Comparison of ENCODE assay signal across 9 mouse cellular contexts in genomic region chr5:13125241-13125692, GRCm38 (mm10). TPM values are rescaled to one million over a fixed set of nuclear protein-coding genes. Genes with fewer than 3 reads are reported as not detected.
DNase-seq lines count a peak whose midpoint lies in the region; ATAC-seq and TF ChIP-seq lines count a peak whose summit lies in the region.
"Had no signal": no experiment of that assay in that cellular context is flagged by ENCODE, and none has a peak within 500 bp of the region (broad histone marks: within the 10 kb centered on the region; RNA-seq: fewer than 3 reads in every experiment).

Gene Sema3a (plus strand): TSS chr5:13125414.

- H3K27me3 ChIP-seq in heart, embryonic 12.5 days (replicated peaks), result no peaks in the 10 kb centered on the region
- H3K27me3 ChIP-seq in forebrain, embryonic 16.5 days (replicated peaks; ENCODE audit: control insufficient read depth, insufficient read depth, low read length), result no peaks in the 10 kb centered on the region

- no peaks in the 10 kb centered on the region for H3K9me3 ChIP-seq in heart, embryonic 12.5 days (replicated peaks)
- H3K9me3 ChIP-seq in ES-E14 (ENCODE audit: control insufficient read depth, insufficient read depth, low read depth, low read length), result no peaks in the 10 kb centered on the region
- no peaks in the 10 kb centered on the region for H3K9me3 ChIP-seq in forebrain, embryonic 16.5 days (ENCODE audit: control insufficient read depth, low read length)

- no peak within 1 kb of the TSS for H3K4me2 ChIP-seq in heart, embryonic 12.5 days
- no peak within 1 kb of the TSS; the same call in 1 of the 2 replicates for H3K4me2 ChIP-seq in forebrain, embryonic 16.5 days (ENCODE audit: low read length)

- no peaks in the 10 kb centered on the region for H3K36me3 ChIP-seq in heart, embryonic 12.5 days
- H3K36me3 ChIP-seq in ES-E14 (ENCODE audit: control insufficient read depth, insufficient read depth, low read length, poor library complexity, severe bottlenecking), result no peaks in the 10 kb centered on the region
- no peaks in the 10 kb centered on the region for H3K36me3 ChIP-seq in forebrain, embryonic 16.5 days (ENCODE audit: control insufficient read depth, insufficient read depth)

- in situ Hi-C loops in ES-E14 (cut with MboI; ENCODE audit: low sequenced_read_pairs in 2 of 2, unreplicated experiment in 2 of 2), result no loop called here

- H3K27ac ChIP-seq in heart, embryonic 12.5 days (ENCODE audit: poor library complexity, severe bottlenecking), result no peak within 1 kb of the TSS
- no peak within 1 kb of the TSS for H3K27ac ChIP-seq in ES-E14 (ENCODE audit: insufficient read depth, low read depth, low read length, poor library complexity, severe bottlenecking)
- H3K27ac ChIP-seq in forebrain, embryonic 16.5 days (ENCODE audit: low read length), result no peak within 1 kb of the TSS
- H3K27ac ChIP-seq: macrophage had no signal

- H3K4me1 ChIP-seq in heart, embryonic 12.5 days (replicated peaks), result no peaks in the 10 kb centered on the region
- H3K4me1 ChIP-seq in ES-E14 (ENCODE audit: control insufficient read depth in 2 of 2, insufficient read depth in 2 of 2, low read length in 2 of 2, poor library complexity in 1 of 2), result no peaks in the 10 kb centered on the region
- H3K4me1 ChIP-seq in forebrain, embryonic 16.5 days (replicated peaks; ENCODE audit: control insufficient read depth, insufficient read depth, low read length), result no peaks in the 10 kb centered on the region; the same call in 1 of the 2 replicates

- no peak within 1 kb of the TSS for H3K4me3 ChIP-seq in heart, embryonic 12.5 days
- no peak within 1 kb of the TSS for H3K4me3 ChIP-seq in ES-E14 (ENCODE audit: insufficient read depth in 1 of 2, low read depth in 1 of 2, low read length in 2 of 2, poor library complexity in 1 of 2, severe bottlenecking in 1 of 2)
- H3K4me3 ChIP-seq in forebrain, embryonic 16.5 days (replicated peaks; ENCODE audit: low read length), result no peak within 1 kb of the TSS

- DNase-seq in heart, postnatal 14 days, result no peak
- peak; percentile 12 for DNase-seq in ES-E14 (ENCODE audit: low read depth, low spot score)
- peak; percentile 77 for DNase-seq in mesoderm, embryonic 11.5 days (ENCODE audit: low read depth, low spot score)
- no peak for DNase-seq in testis, postnatal 14 days (ENCODE audit: low spot score)
- no peak for DNase-seq in right cerebral cortex, postnatal 14 days
- no peak for DNase-seq in ovary, postnatal 10 days (ENCODE audit: low spot score)

- WGBS in heart, embryonic 12.5 days, result 61% methylated on average over 13 of the region's 13 CpGs
- 48% methylated on average over 13 of the region's 13 CpGs for WGBS in forebrain, embryonic 16.5 days

- no peak for ATAC-seq in heart, embryonic 12.5 days (ENCODE audit: insufficient number of reproducible peaks, low FRiP score)
- ATAC-seq in forebrain, embryonic 16.5 days, result peak; percentile 50; the same call in 1 of the 2 replicates

- no peak within 1 kb of the TSS for H3K9ac ChIP-seq in heart, embryonic 12.5 days
- H3K9ac ChIP-seq in ES-E14 (ENCODE audit: insufficient read depth, low read depth, low read length, poor library complexity, severe bottlenecking), result no peak within 1 kb of the TSS
- H3K9ac ChIP-seq in forebrain, embryonic 16.5 days (replicated peaks; ENCODE audit: low read depth, low read length), result no peak within 1 kb of the TSS

- intact Hi-C loops in heart, postnatal 14 days (cut with DNase I), result no loop called here

TF ChIP-seq in ES-E14, 5 proteins besides CTCF, POLR2A, EP300 and RAD21:
- TF ChIP-seq MAFK (IDR thresholded peaks at IDR 0.05; ENCODE audit: insufficient read depth, low read depth, low read length), result no peak
- no peak for TF ChIP-seq ZC3H11A (IDR thresholded peaks at IDR 0.05; ENCODE audit: borderline replicate concordance, low read depth, low read length)
- no peak for TF ChIP-seq ZNF384 (IDR thresholded peaks at IDR 0.05; ENCODE audit: low read depth, low read length)
- no peak for TF ChIP-seq HCFC1 (IDR thresholded peaks at IDR 0.05; ENCODE audit: borderline replicate concordance, insufficient read depth, low read length)
- no peak for TF ChIP-seq CHD2 (IDR thresholded peaks at IDR 0.05; ENCODE audit: low read depth, low read length)

RNA-seq across cellular contexts. Expression of gene Sema3a, which starts in this region (rescaled TPM):
- polyA plus RNA-seq in heart, embryonic 12.5 days (2016; fragmentation: Nextera tagmentation; extraction: Ambion mirVana), result 21.9 and 24.9 TPM in 2 replicates
- total RNA-seq in heart, postnatal 14 days (2021), result 1 to 10 TPM; 1.8 to 2.2 TPM
- 0.42 and 0.62 TPM in 2 replicates for total RNA-seq in ES-E14 (2012; rRNA removed)
- 22.1 and 24.9 TPM in 2 replicates for polyA plus RNA-seq in forebrain, embryonic 16.5 days (2015; fragmentation: Nextera tagmentation; extraction: Ambion mirVana)
- polyA plus RNA-seq: macrophage had no signal

Comparison
In these comparisons a context has a peak if more than half of its experiments do, and no peak if none do; other contexts are left out.
1. Peak in DNase-seq in ES-E14; RNA of the gene not detected or under 1 TPM.